ENCODE assay signal across 8 mouse cellular contexts in the genomic region with DNA sequence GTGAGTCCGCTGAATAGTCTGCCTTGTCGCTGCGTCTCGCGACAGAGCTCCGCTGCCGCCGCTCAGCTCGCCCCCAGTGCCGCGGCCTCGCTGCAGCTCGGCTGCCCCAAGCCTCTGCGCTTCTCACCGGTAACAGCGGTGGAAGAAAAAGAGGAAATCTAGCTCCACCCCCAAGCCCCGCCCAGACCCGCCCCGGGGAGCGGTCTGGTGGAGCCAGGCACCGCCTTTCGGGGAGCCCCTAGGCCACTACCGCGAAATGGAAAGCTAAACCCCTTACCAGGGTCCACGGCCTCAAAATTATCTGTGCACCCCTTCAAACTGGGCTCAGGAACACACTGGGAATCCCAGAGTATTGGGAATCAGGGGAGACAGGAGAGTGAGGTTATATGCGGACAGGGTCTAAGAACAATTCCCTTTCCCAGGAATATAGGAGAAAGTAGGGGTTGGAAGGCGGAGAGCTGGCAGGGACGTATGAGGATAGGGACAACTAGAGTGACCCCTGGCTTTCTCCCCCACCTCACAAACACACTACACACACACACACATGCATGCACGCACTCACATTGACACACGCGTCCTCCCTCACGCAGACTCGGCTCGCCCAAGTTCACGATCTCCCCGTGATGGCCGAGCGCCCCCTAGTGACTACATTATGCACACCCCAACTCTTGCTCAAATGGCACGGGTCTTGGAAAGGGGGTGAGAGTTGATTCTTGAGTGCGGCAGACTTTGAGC. TPM values are rescaled to one million over a fixed set of nuclear protein-coding genes. Genes with fewer than 3 reads are reported as not detected.
DNase-seq lines count a peak whose midpoint lies in the region; ATAC-seq and TF ChIP-seq lines count a peak whose summit lies in the region.

A gene (minus strand): TSS at position 113 of the 735 bp plus-strand sequence.

- no peaks in the 10 kb centered on the region for H3K4me1 ChIP-seq in ES-Bruce4 (ENCODE audit: control insufficient read depth, insufficient read depth, low read length)
- peaks cover 23% of the 10 kb centered on the region for H3K4me1 ChIP-seq in forebrain, embryonic 14.5 days (ENCODE audit: control insufficient read depth, insufficient read depth, low read length)
- H3K4me1 ChIP-seq in neural tube, embryonic 15.5 days, result peaks cover 50% of the 10 kb centered on the region

- peak within 1 kb of the TSS; percentile 94 for H3K9ac ChIP-seq in ES-Bruce4 (ENCODE audit: low read depth, poor library complexity, severe bottlenecking)
- H3K9ac ChIP-seq in forebrain, embryonic 14.5 days (ENCODE audit: low read length), result peak within 1 kb of the TSS; percentile 91
- peak within 1 kb of the TSS; percentile 72 for H3K9ac ChIP-seq in neural tube, embryonic 15.5 days (replicated peaks)

- intact Hi-C loops in heart, postnatal 14 days (cut with DNase I), result loop anchor here (1.0 to 5.0 kb wide), 3 partner anchors 75 to 297 kb away; no protein-coding TSS in a partner anchor

- no peaks in the 10 kb centered on the region for H3K9me3 ChIP-seq in ES-Bruce4 (replicated peaks; ENCODE audit: control insufficient read depth, insufficient read depth, low read length, poor library complexity, severe bottlenecking)
- no peaks in the 10 kb centered on the region for H3K9me3 ChIP-seq in forebrain, embryonic 14.5 days (replicated peaks; ENCODE audit: control insufficient read depth, low read length)
- H3K9me3 ChIP-seq in neural tube, embryonic 15.5 days (replicated peaks), result no peaks in the 10 kb centered on the region

- WGBS in forebrain, embryonic 14.5 days, result under 1% methylated on average over 40 of the region's 40 CpGs
- WGBS in neural tube, embryonic 15.5 days, result under 1% methylated on average over 40 of the region's 40 CpGs

- TF ChIP-seq POLR2A in ES-Bruce4 (IDR thresholded peaks at IDR 0.05; ENCODE audit: insufficient read depth, low read length), result peak; percentile 98

- peak; percentile 95 for DNase-seq in forebrain, embryonic 14.5 days (ENCODE audit: low spot score)
- DNase-seq in heart, postnatal 14 days, result peak; percentile 92 to 96
- DNase-seq in layer of hippocampus, adult 11-12 months (ENCODE audit: low spot score), result peak; percentile 92
- DNase-seq in lung, adult 18-20 months, result peak; percentile 94 to 96
- DNase-seq in testis, postnatal 14 days (ENCODE audit: low spot score), result peak; percentile 80

- no peak within 1 kb of the TSS for H3K27ac ChIP-seq in ES-Bruce4 (ENCODE audit: insufficient read depth, low read length)
- peak within 1 kb of the TSS; percentile 87 for H3K27ac ChIP-seq in forebrain, embryonic 14.5 days (ENCODE audit: low read depth, low read length)
- peak within 1 kb of the TSS; percentile 88 for H3K27ac ChIP-seq in neural tube, embryonic 15.5 days (replicated peaks)

- peak; percentile 98 for TF ChIP-seq CTCF in ES-Bruce4 (IDR thresholded peaks at IDR 0.05; ENCODE audit: low read depth, low read length)

- peak; percentile 63 for ATAC-seq in cerebellum, adult (ENCODE audit: insufficient number of reproducible peaks, low FRiP score, low TSS enrichment)
- ATAC-seq in forebrain, embryonic 14.5 days, result peak; percentile 85
- peak; percentile 85 for ATAC-seq in neural tube, embryonic 15.5 days (ENCODE audit: low FRiP score)

- no peaks in the 10 kb centered on the region for H3K36me3 ChIP-seq in ES-Bruce4 (ENCODE audit: control insufficient read depth, insufficient read depth, low read length, poor library complexity, severe bottlenecking)
- H3K36me3 ChIP-seq in forebrain, embryonic 14.5 days (ENCODE audit: control insufficient read depth, insufficient read depth, low read length), result no peaks in the 10 kb centered on the region
- H3K36me3 ChIP-seq in neural tube, embryonic 15.5 days, result no peaks in the 10 kb centered on the region

- peak within 1 kb of the TSS; percentile 80 for H3K4me3 ChIP-seq in ES-Bruce4 (ENCODE audit: low read depth, low read length)
- peak within 1 kb of the TSS; percentile 89 for H3K4me3 ChIP-seq in forebrain, embryonic 14.5 days (ENCODE audit: low read depth, low read length)
- peak within 1 kb of the TSS; percentile 79 for H3K4me3 ChIP-seq in neural tube, embryonic 15.5 days (replicated peaks)

- 0 out of 2 replicates have a peak, but pooled peaks cover 3% of the 10 kb centered on the region for H3K27me3 ChIP-seq in ES-Bruce4 (ENCODE audit: control insufficient read depth, insufficient read depth, low read length, poor library complexity, severe bottlenecking)
- H3K27me3 ChIP-seq in forebrain, embryonic 14.5 days (replicated peaks; ENCODE audit: control insufficient read depth, insufficient read depth, low read length), result no peaks in the 10 kb centered on the region
- 0 out of 2 replicates have a peak, but pooled peaks cover 4% of the 10 kb centered on the region for H3K27me3 ChIP-seq in neural tube, embryonic 15.5 days (replicated peaks)

- H3K4me2 ChIP-seq in forebrain, embryonic 14.5 days (ENCODE audit: low read length), result peak within 1 kb of the TSS; percentile 90
- peak within 1 kb of the TSS; percentile 91 for H3K4me2 ChIP-seq in neural tube, embryonic 15.5 days

- peak; percentile 53; the same call in 1 of the 2 replicates for TF ChIP-seq EP300 in ES-Bruce4 (IDR thresholded peaks at IDR 0.05; ENCODE audit: insufficient read depth, low read depth, low read length)

RNA-seq across cellular contexts. Expression of the gene that starts here (rescaled TPM):
- 76.2 and 86.3 TPM in 2 replicates for polyA plus RNA-seq in ES-Bruce4 (2011; ENCODE audit: insufficient read depth, insufficient read length, low read depth, missing spikeins)
- polyA plus RNA-seq in forebrain, embryonic 14.5 days (2014; fragmentation: Nextera tagmentation; extraction: Ambion mirVana), result 2.3 and 2.6 TPM in 2 replicates
- total RNA-seq in heart, postnatal 14 days (2021), result 100 to 1,000 TPM; 275 TPM
- 4.1 and 4.8 TPM in 2 replicates for polyA plus RNA-seq in neural tube, embryonic 15.5 days (2015; fragmentation: Nextera tagmentation; extraction: Ambion mirVana)

Comparison
In these comparisons a context has a peak if more than half of its experiments do, and no peak if none do; other contexts are left out.
1. RNA of the gene that starts here (polyA plus RNA-seq): 76.2 to 86.3 TPM in ES-Bruce4; 4.1 to 4.8 TPM in neural tube, embryonic 15.5 days and 2.3 to 2.6 TPM in forebrain, embryonic 14.5 days; every median in the first group is over 10 times any median in the second.
2. Peak in every context shown above with its lines, with median percentiles within 50 percentile points of each other: H3K4me3 ChIP-seq, H3K9ac ChIP-seq, ATAC-seq and DNase-seq.